ENCODE assay signal across 37 mouse cellular contexts in the genomic region with DNA sequence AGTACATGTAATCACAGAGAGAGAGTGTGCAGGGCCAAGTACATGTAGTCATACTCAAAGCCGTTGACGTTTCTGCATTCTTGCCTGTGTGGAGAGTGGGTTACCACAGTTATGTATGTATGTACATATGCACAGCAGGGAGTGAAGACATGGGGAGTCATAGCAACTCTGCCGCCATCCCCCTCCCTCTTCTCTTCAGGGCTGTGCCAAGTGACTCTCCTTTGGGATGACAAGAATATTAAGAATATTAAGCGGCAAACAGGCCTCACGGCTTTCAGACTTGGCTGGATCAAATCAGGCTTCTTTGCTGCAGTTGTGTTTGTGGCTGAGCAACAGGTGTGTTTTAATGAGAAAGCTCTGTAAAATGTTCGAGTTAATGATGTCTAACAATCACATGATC. TPM values are rescaled to one million over a fixed set of nuclear protein-coding genes. Genes with fewer than 3 reads are reported as not detected.
"Had no signal": no experiment of that assay in that cellular context is flagged by ENCODE, and none has a peak within 500 bp of the region (broad histone marks: within the 10 kb centered on the region; RNA-seq: fewer than 3 reads in every experiment).

No protein-coding gene starts in this region.

- H3K9ac ChIP-seq: limb, embryonic 12.5 days; limb, embryonic 13.5 days; limb, embryonic 15.5 days; liver, embryonic 12.5 days; liver, embryonic 13.5 days; liver, embryonic 14.5 days; liver, embryonic 15.5 days; liver, postnatal 0 days; lung, embryonic 14.5 days; lung, embryonic 15.5 days; midbrain, embryonic 12.5 days; midbrain, embryonic 13.5 days; midbrain, embryonic 15.5 days; neural tube, embryonic 12.5 days had no signal

- DNase-seq: left cerebral cortex, postnatal 4 days; liver; liver, embryonic 13.5 days; liver, postnatal 0 days; lung, adult 18-20 months; lung, adult 2 months; lung, embryonic 14.5 days; lung, postnatal 10 days; lung, postnatal 14 days; lung, postnatal 36 days; lung, postnatal 4 days; midbrain, embryonic 14.5 days had no signal

- H3K27me3 ChIP-seq: limb, embryonic 12.5 days; limb, embryonic 13.5 days; limb, embryonic 15.5 days; liver, embryonic 12.5 days; liver, embryonic 13.5 days; liver, embryonic 15.5 days; lung, embryonic 15.5 days; midbrain, embryonic 13.5 days; midbrain, embryonic 15.5 days; neural tube, embryonic 12.5 days had no signal

- H3K36me3 ChIP-seq: limb, embryonic 10.5 days; limb, embryonic 12.5 days; limb, embryonic 13.5 days; limb, embryonic 15.5 days; liver, embryonic 12.5 days; liver, embryonic 13.5 days; liver, embryonic 15.5 days; lung, embryonic 15.5 days; midbrain, embryonic 10.5 days; midbrain, embryonic 12.5 days; midbrain, embryonic 13.5 days; midbrain, embryonic 15.5 days; neural tube, embryonic 12.5 days had no signal

- H3K4me2 ChIP-seq: limb, embryonic 12.5 days; limb, embryonic 13.5 days; limb, embryonic 15.5 days; liver, embryonic 11.5 days; liver, embryonic 12.5 days; liver, embryonic 13.5 days; liver, embryonic 15.5 days; lung, embryonic 14.5 days; lung, embryonic 15.5 days; midbrain, embryonic 12.5 days; midbrain, embryonic 13.5 days; midbrain, embryonic 15.5 days; neural tube, embryonic 12.5 days had no signal

- H3K9me3 ChIP-seq: limb, embryonic 10.5 days; limb, embryonic 12.5 days; limb, embryonic 13.5 days; limb, embryonic 15.5 days; liver, embryonic 12.5 days; liver, embryonic 13.5 days; liver, embryonic 15.5 days; lung, embryonic 15.5 days; megakaryocyte, embryonic 14.5 days; midbrain, embryonic 10.5 days; midbrain, embryonic 12.5 days; midbrain, embryonic 13.5 days; midbrain, embryonic 15.5 days; neural tube, embryonic 12.5 days had no signal

- H3K27ac ChIP-seq: limb, embryonic 10.5 days; limb, embryonic 12.5 days; limb, embryonic 13.5 days; limb, embryonic 15.5 days; liver, embryonic 12.5 days; liver, embryonic 13.5 days; liver, embryonic 14.5 days; liver, embryonic 15.5 days; lung, embryonic 15.5 days; macrophage; midbrain, embryonic 10.5 days; midbrain, embryonic 12.5 days; midbrain, embryonic 13.5 days; midbrain, embryonic 15.5 days; neural tube, embryonic 12.5 days had no signal

- H3K4me3 ChIP-seq: limb, embryonic 10.5 days; limb, embryonic 12.5 days; limb, embryonic 13.5 days; limb, embryonic 15.5 days; liver, embryonic 12.5 days; liver, embryonic 13.5 days; liver, embryonic 15.5 days; lung, embryonic 15.5 days; megakaryocyte, embryonic 14.5 days; midbrain, embryonic 10.5 days; midbrain, embryonic 12.5 days; midbrain, embryonic 13.5 days; midbrain, embryonic 15.5 days; myocyte; neural tube, embryonic 12.5 days had no signal

- ATAC-seq: liver, embryonic 12.5 days; liver, postnatal 0 days; lung, postnatal 0 days; midbrain, embryonic 13.5 days; midbrain, embryonic 15.5 days; midbrain, embryonic 16.5 days had no signal

RNA-seq across cellular contexts. Expression of a gene that starts 28.2 kb away (rescaled TPM):
- total RNA-seq: liver, adult 2 months; megakaryocyte progenitor cell, adult 5-6 weeks; megakaryocyte-erythroid progenitor cell, adult 5-6 weeks; monocyte, adult 5-6 weeks had no signal
- polyA plus RNA-seq: limb, embryonic 11.5 days; limb, embryonic 15.5 days; liver, embryonic 11.5 days; liver, embryonic 12.5 days; liver, embryonic 13.5 days; liver, embryonic 15.5 days; liver, embryonic 16.5 days; liver, postnatal 0 days; macrophage; midbrain, embryonic 10.5 days had no signal
